Mouse (Mus musculus) neural tube, embryonic 12.5 days (tissue): ENCODE measurements at regions not wholly inside any gene's neighbourhood (a gene's known extent, or its start where the extent isn't known, plus 50 kb on each side); places are given as distances from the start of the nearest gene placed in this dataset.

Experiments
- ATAC-seq: fragments of 200-750 bp; cut with Nextera tagmentation; 2 replicates; pipeline ENCODE4 v1.8.0; 2017; ENCODE audit warnings: low read depth, mild to moderate bottlenecking, moderate TSS enrichment, moderate library complexity; ENCODE audit not compliant: low FRiP score
- H3K27ac ChIP-seq: fragments of 300-500 bp; sonication (generic); 2 replicates; pipeline ENCODE4 v1.5.1; 2016
- H3K27me3 ChIP-seq: fragments of 300-500 bp; sonication (generic); replicated peaks from 2 replicates; pipeline ENCODE4 v1.6.1; 2016; ENCODE audit warnings: mild to moderate bottlenecking
- H3K36me3 ChIP-seq: fragments of 300-500 bp; sonication (generic); 2 replicates; pipeline ENCODE4 v1.6.1; 2016; ENCODE audit warnings: mild to moderate bottlenecking
- H3K4me1 ChIP-seq: fragments of 300-500 bp; sonication (generic); 2 replicates; pipeline ENCODE4 v1.6.1; 2016
- H3K4me2 ChIP-seq: fragments of 300-500 bp; sonication (generic); replicated peaks from 2 replicates; pipeline ENCODE4 v1.6.1; 2016; ENCODE audit warnings: mild to moderate bottlenecking
- H3K4me3 ChIP-seq: fragments of 300-500 bp; sonication (generic); 2 replicates; pipeline ENCODE4 v1.5.1; 2016
- H3K9ac ChIP-seq: fragments of 300-500 bp; sonication (generic); 2 replicates; pipeline ENCODE4 v1.6.1; 2016; ENCODE audit warnings: mild to moderate bottlenecking
- H3K9me3 ChIP-seq: fragments of 300-500 bp; sonication (generic); 2 replicates; pipeline ENCODE4 v1.6.1; 2016; ENCODE audit warnings: mild to moderate bottlenecking
- WGBS: fragments of 180-500 bp; shearing (Covaris S2); methylation state at CpG from one replicate; pipeline ENCODE4 v1.1.7; 2016; 5-methylcytosine and 5-hydroxymethylcytosine counted together

DNA sequence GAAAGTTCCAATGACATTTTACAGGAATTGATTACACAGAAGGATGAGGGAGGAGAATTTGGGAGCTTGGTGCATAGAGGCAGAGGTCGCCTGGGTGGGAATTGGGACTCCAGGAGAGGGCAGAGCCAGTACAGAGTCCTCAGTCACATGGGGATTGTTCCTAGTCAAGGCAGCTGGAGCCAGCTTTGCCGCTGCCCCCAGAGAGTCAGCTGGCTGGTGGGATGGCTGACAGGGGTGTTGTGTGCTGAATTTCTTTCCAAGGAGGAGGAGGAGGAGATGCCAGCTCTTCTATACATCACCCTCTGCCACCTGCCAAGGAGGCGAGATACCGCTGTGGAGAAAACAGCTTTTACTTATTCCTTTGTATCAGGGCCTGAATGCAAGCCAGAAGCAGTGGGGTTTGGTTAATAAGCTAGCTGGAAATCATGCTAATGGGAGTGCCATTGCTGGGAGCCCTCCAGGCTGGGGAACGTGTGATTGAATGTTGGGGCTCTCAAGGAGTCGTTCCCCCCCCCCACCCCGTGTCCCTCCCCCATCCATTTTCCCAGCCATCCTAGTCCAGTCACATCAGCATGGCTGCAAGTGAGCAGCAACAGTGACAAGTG lies 78.8 kb upstream of the Dlx2 start:
- no peak; the same call in 1 of the 2 replicates for ATAC-seq
- H3K9ac ChIP-seq = no peak overlapping the region
- no peaks in the 10 kb centered on the region for H3K36me3 ChIP-seq
- 0 out of 2 replicates have a peak, but pooled peaks cover 5% of the 10 kb centered on the region for H3K27me3 ChIP-seq
- H3K4me2 ChIP-seq = no peak overlapping the region
- H3K9me3 ChIP-seq = no peaks in the 10 kb centered on the region
- no peak overlapping the region for H3K27ac ChIP-seq
- WGBS = 47% methylated on average over 7 of the region's 7 CpGs
- H3K4me3 ChIP-seq = no peak overlapping the region
- H3K4me1 ChIP-seq = peaks cover 46% of the 10 kb centered on the region

DNA sequence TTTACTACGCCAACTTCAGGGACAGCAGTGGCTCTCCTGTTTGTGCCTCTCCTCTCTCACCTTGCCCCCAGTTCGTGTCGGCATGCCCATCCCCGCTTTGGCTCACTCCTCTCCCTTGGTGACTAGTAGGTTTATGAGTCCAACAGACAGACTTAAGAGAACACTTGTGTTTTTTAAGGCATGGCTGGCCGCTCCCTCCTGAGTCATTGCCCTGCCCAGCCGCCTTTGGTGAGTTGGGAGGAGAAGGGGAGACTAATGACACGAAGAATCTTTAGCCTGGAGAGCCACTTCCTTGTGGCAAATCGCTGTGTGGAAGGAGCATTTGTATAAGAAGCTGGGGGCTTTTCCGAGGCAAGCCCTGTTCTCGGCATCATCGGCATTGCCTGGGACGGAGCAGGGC lies 79.8 kb upstream of the Dlx2 start:
- no peak overlapping the region for H3K4me3 ChIP-seq
- no peaks in the 10 kb centered on the region for H3K9me3 ChIP-seq
- ATAC-seq = no peak
- WGBS = 56% methylated on average over 12 of the region's 12 CpGs
- H3K36me3 ChIP-seq = no peaks in the 10 kb centered on the region
- no peak overlapping the region for H3K27ac ChIP-seq
- 0 out of 2 replicates have a peak, but pooled peaks cover 5% of the 10 kb centered on the region for H3K27me3 ChIP-seq
- no peak overlapping the region for H3K9ac ChIP-seq
- H3K4me1 ChIP-seq = peaks cover 46% of the 10 kb centered on the region
- no peak overlapping the region for H3K4me2 ChIP-seq

DNA sequence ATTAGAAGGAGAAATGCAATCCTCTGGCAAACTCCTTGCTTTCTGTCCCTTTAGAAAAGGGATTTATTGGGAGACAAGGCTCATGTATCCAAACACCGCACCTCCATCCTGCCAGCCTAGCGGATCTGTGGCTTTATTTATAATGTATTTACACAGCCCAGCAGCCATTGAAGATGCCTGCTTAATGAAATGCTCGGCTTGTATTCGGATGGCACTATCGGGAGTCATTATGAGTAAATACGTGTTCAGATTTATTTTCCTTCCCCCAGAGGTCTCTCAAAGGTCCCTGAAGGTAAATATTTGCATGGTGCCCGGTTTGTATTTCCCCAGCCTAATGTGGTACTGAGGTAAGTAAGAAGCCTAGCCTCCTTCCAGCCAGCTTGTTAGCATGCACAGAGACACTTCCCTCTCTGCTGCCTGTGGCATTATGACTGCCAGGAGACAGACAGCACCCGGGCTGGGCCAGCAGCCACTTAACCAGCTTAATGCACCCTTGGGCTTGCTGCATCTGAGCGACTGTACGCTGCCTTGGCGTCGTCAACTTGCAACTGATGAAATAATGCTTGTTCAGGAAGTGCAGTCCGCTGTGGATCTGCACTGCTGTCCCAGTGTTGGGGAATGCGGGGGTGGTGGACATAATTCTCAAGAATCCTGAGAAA lies 80.7 kb upstream of the Dlx2 start:
- Histone ChIP-seq H3K36me3 (no peaks in the 10 kb centered on the region), H3K4me1 (peaks cover 46% of the 10 kb centered on the region), H3K27me3 (0 out of 2 replicates have a peak, but pooled peaks cover 5% of the 10 kb centered on the region), H3K4me2 (peak overlapping the region; percentile 40), H3K4me3 (no peak overlapping the region), H3K9me3 (no peaks in the 10 kb centered on the region), H3K27ac (no peak overlapping the region), H3K9ac (no peak overlapping the region)
- WGBS = 34% methylated on average over 14 of the region's 14 CpGs
- ATAC-seq = no peak

DNA sequence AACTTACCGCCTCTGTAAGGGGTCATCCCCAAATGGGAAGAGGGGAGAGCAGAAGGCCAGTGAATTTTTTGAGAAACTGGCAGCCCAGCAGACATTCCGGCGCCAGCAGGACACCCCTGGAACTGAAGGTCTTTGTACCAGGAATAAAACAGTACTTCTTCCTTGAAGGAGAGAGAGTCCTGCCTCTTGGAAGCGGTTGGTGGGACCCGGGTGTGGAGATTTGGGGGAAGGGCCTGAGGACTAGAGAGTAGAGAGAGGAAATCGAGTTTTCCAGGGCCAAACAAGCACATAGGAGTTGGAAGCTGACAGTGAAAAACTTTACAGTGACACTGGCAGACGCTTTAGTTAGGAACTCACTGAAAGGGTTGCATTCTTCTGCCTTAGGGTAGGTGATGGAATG lies 82.3 kb upstream of the Dlx2 start:
- peak overlapping the region; percentile 78 for H3K4me2 ChIP-seq
- H3K4me1 ChIP-seq = peaks cover 46% of the 10 kb centered on the region
- 4% methylated on average over 7 of the region's 7 CpGs for WGBS
- no peaks in the 10 kb centered on the region for H3K36me3 ChIP-seq
- ATAC-seq = no peak
- H3K27ac ChIP-seq = no peak overlapping the region
- no peak overlapping the region for H3K9ac ChIP-seq
- no peak overlapping the region for H3K4me3 ChIP-seq
- no peaks in the 10 kb centered on the region for H3K9me3 ChIP-seq
- H3K27me3 ChIP-seq = 0 out of 2 replicates have a peak, but pooled peaks cover 10% of the 10 kb centered on the region

DNA sequence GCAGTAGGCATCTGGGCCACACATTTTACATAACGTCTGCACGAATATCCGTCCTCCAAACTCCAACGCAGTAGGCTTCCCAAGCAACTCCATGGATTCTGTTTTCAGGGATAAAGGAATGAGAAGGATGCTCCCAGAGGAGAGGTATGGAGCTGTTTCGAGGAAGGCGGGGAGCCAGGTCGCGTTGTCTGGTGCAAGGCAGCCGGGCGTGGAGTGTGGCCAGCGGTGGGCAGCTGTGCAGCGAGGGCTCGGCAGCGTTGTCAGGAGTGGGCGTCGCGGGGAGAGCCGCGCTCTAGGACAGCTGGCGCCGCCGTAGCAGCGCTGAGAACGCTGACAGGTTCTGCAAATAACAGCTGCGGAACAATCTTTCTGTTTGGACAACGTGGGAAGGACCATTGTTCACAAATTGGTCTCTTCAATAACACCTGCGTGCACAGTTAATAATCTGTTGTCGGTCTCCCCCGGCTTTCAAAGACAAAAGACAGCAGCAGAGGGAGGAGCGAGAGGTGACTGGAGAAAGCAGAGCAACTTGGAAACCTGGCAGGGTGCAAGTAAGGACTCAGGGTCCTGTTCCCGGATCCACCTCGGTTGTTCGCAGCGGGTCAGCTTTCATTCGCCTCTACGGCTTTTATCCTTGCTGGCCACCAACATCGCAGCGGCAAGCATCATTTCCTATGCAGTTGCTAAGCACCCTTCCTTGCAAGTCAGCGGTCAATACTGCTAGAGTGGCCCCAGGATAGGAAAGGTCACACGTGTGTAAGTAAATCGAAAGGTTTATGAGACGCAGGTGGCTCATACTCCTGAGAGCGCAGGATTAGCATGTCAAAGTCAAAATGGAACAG lies 83.0 kb upstream of the Dlx2 start:
- ATAC-seq = peak; percentile 48; the same call in 1 of the 2 replicates
- H3K27me3 ChIP-seq = 0 out of 2 replicates have a peak, but pooled peaks cover 10% of the 10 kb centered on the region
- peaks cover 46% of the 10 kb centered on the region for H3K4me1 ChIP-seq
- peak overlapping the region; percentile 48 for H3K9ac ChIP-seq
- H3K4me2 ChIP-seq = peak overlapping the region; percentile 78
- H3K27ac ChIP-seq = no peak overlapping the region
- under 1% methylated on average over 43 of the region's 43 CpGs for WGBS
- no peaks in the 10 kb centered on the region for H3K36me3 ChIP-seq
- peak overlapping the region; percentile 34 for H3K4me3 ChIP-seq
- H3K9me3 ChIP-seq = no peaks in the 10 kb centered on the region

DNA sequence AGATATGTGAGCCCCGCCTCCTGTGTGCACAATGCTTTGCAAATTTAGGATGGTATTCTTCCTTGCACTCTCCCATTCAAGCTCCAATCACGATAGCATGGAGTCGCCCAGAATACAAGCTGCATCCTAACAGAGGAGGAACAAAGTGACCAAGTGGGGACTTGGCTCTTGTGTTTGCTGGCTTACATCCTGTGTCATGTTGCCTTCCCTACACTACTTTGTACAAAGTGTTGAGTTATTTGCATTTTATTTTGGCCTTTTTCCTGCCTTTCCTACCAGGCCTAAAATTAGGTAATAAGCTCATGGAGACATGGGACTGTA lies 83.5 kb upstream of the Dlx2 start:
- WGBS = under 1% methylated on average over 3 of the region's 3 CpGs
- 0 out of 2 replicates have a peak overlapping the region, but pooled peaks have one; percentile 48 for H3K9ac ChIP-seq
- H3K9me3 ChIP-seq = no peaks in the 10 kb centered on the region
- H3K27ac ChIP-seq = no peak overlapping the region
- H3K4me2 ChIP-seq = peak overlapping the region; percentile 78
- H3K36me3 ChIP-seq = no peaks in the 10 kb centered on the region
- peaks cover 40% of the 10 kb centered on the region for H3K4me1 ChIP-seq
- H3K4me3 ChIP-seq = no peak overlapping the region
- 0 out of 2 replicates have a peak, but pooled peaks cover 12% of the 10 kb centered on the region for H3K27me3 ChIP-seq
- ATAC-seq = no peak

DNA sequence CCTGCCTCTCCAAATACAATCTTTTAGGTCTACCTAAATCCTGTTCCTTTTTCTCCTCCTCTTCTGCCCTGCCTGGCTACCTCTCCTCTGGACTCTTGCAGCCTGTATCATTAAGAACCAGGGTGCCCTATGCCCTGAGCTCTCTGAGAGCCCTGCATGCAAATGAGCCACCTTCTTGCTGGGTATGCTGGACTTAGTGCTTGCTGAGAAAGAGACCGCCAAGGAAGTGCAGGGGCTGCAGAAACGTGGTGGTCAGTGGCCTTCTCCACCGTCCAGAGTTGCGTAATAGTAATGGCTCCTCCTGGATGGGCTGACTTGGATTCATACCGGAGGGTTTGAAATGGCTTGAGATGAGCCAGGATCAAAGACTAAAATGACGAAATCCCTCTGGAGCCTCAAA lies 86.9 kb upstream of the Dlx2 start:
- no peak for ATAC-seq
- H3K27me3 ChIP-seq = 0 out of 2 replicates have a peak, but pooled peaks cover 8% of the 10 kb centered on the region
- H3K9ac ChIP-seq = no peak overlapping the region
- no peak overlapping the region for H3K4me3 ChIP-seq
- peaks cover 24% of the 10 kb centered on the region for H3K4me1 ChIP-seq
- no peak overlapping the region for H3K27ac ChIP-seq
- H3K36me3 ChIP-seq = no peaks in the 10 kb centered on the region
- no peaks in the 10 kb centered on the region for H3K9me3 ChIP-seq
- 76% methylated on average over 6 of the region's 6 CpGs for WGBS
- no peak overlapping the region for H3K4me2 ChIP-seq

DNA sequence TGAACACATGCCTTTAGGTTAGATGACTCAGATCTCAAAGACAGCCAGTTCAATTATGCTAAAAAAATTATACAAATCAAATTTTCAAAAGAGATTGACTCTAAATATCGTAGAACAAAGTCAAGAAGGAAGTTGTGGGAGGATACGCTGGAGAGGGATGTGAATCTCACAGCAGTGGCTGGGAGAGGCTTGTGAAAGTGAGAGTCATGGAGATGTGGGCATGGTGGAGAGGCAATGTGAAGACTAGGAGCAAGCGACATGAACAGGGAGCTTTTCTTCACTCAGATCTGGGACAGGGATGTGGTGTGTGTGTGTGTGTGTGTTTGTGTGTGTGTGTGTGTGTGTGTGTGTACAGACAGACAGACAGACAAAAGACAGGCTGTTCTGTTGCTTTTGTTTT lies 87.9 kb upstream of the Dlx2 start:
- ATAC-seq = no peak
- Histone ChIP-seq H3K4me3 (no peak overlapping the region), H3K4me1 (peaks cover 14% of the 10 kb centered on the region), H3K4me2 (no peak overlapping the region), H3K27me3 (0 out of 2 replicates have a peak, but pooled peaks cover 8% of the 10 kb centered on the region), H3K36me3 (no peaks in the 10 kb centered on the region), H3K27ac (no peak overlapping the region), H3K9me3 (no peaks in the 10 kb centered on the region), H3K9ac (no peak overlapping the region)
- 86% methylated on average over 3 of the region's 3 CpGs for WGBS

- 85% methylated on average over 4 of the region's 4 CpGs for WGBS
- no peak overlapping the region for H3K27ac ChIP-seq
- peaks cover 5% of the 10 kb centered on the region; the same call in 1 of the 2 replicates for H3K4me1 ChIP-seq
- H3K36me3 ChIP-seq = no peaks in the 10 kb centered on the region
- 0 out of 2 replicates have a peak, but pooled peaks cover 8% of the 10 kb centered on the region for H3K27me3 ChIP-seq
- no peak for ATAC-seq
- no peak overlapping the region for H3K4me2 ChIP-seq
- H3K9me3 ChIP-seq = peaks cover 3% of the 10 kb centered on the region; the same call in 1 of the 2 replicates
- no peak overlapping the region for H3K9ac ChIP-seq
- H3K4me3 ChIP-seq = no peak overlapping the region
Measured at GRCm38 (mm10) chr2:71636134-71636533, 89.6 kb upstream of the Dlx2 start.

GRCm38 (mm10) chr2:71636590-71636989 lies 90.0 kb upstream of the Dlx2 start:
- 31% methylated on average over 4 of the region's 4 CpGs for WGBS
- H3K9ac ChIP-seq = no peak overlapping the region
- peak; percentile 72; the same call in 1 of the 2 replicates for ATAC-seq

DNA sequence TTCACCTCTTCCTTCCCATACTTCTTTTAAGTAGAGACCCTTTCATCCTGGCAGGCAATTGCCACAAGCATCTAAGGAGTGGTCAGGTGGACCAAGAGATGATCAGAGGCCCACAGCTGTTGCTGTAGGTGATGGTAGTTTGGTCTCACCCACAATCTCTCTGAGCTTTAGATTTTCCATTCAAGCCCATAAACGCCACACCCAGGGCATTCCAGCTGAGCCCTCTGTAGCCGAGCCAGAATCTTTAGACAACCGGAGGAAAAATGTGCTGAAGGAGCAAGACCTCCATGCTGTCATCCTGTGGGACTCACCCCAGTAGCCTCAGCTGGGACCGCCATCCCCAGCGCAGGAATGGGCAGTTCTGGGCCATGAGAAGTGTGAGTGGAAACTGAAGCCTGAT lies 93.7 kb upstream of the Dlx2 start:
- no peak for ATAC-seq
- 93% methylated on average over 5 of the region's 5 CpGs for WGBS

More at GRCm38 (mm10) chr2:71636590-71636989, 90.0 kb upstream of the Dlx2 start:
- Histone ChIP-seq H3K4me1 (peaks cover 5% of the 10 kb centered on the region; the same call in 1 of the 2 replicates), H3K4me3 (no peak overlapping the region), H3K9me3 (peaks cover 7% of the 10 kb centered on the region; the same call in 1 of the 2 replicates), H3K4me2 (no peak overlapping the region; the same call in 1 of the 2 replicates), H3K27ac (no peak overlapping the region), H3K36me3 (no peaks in the 10 kb centered on the region), H3K27me3 (0 out of 2 replicates have a peak, but pooled peaks cover 8% of the 10 kb centered on the region)

DNA sequence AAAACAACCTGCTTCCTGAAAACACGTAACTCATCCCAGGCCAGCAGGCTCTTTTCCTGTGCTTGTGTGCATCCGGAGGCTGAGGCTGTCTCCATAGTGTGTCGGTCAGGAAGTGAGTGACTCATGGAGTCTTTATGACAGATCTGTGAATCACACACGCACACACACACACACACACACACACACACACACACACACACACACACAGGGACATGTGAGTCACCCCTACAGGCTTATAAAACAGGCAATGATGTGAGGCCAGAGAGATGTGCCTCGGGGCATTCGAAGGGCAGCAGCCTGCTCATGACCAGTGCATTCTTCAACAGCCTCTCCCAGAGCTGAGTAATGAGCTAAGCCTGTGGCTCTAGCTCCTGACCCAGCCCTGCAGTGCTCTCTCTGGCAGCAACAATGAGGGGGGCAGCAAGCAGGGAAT lies 97.5 kb upstream of the Dlx2 start:
- H3K27ac ChIP-seq = no peak overlapping the region
- 47% methylated on average over 6 of the region's 6 CpGs for whole genome bisulfite sequencing

More for the DNA sequence above, 93.7 kb upstream of the Dlx2 start:
- H3K4me2 ChIP-seq = no peak overlapping the region
- no peaks in the 10 kb centered on the region for H3K27me3 ChIP-seq
- H3K27ac ChIP-seq = no peak overlapping the region
- H3K36me3 ChIP-seq = no peaks in the 10 kb centered on the region
- no peak overlapping the region for H3K9ac ChIP-seq
- H3K4me3 ChIP-seq = no peak overlapping the region
- peaks cover 5% of the 10 kb centered on the region; the same call in 1 of the 2 replicates for H3K4me1 ChIP-seq
- H3K9me3 ChIP-seq = peaks cover 10% of the 10 kb centered on the region; the same call in 1 of the 2 replicates

More for the DNA sequence above, 97.5 kb upstream of the Dlx2 start:
- no peak for ATAC-seq
- H3K4me2 ChIP-seq = no peak overlapping the region
- H3K4me3 ChIP-seq = no peak overlapping the region
- no peak overlapping the region for H3K9ac ChIP-seq
- 0 out of 2 replicates have a peak, but pooled peaks cover 4% of the 10 kb centered on the region for H3K4me1 ChIP-seq
- peaks cover 10% of the 10 kb centered on the region; the same call in 1 of the 2 replicates for H3K9me3 ChIP-seq
- no peaks in the 10 kb centered on the region for H3K36me3 ChIP-seq
- H3K27me3 ChIP-seq = no peaks in the 10 kb centered on the region
